Mouse (Mus musculus) hematopoietic stem cell, adult 5-6 weeks (primary cell): ENCODE data around the gene Lmntd2. TPM values are rescaled to one million over a fixed set of nuclear protein-coding genes. Genes with fewer than 3 reads are reported as not detected.
A peak's percentile ranks its signal among the peaks of the same experiment; 100 is the strongest.

Experiments
- ATAC-seq, 2 experiments: fragments of 125-278 bp in 1 of 2; replicated peaks in 1 of 2; 2 replicates each; pipeline ENCODE4 v1.8.0; 2016 to 2017; ENCODE audit warnings: inconsistent platforms in 2 of 2, mild to moderate bottlenecking in 2 of 2, moderate number of reproducible peaks in 2 of 2, low read depth in 1 of 2, moderate TSS enrichment in 1 of 2; ENCODE audit not compliant: low FRiP score in 2 of 2, poor library complexity in 2 of 2, severe bottlenecking in 2 of 2, insufficient read depth in 1 of 2, low TSS enrichment in 1 of 2
- total RNA-seq: library from RNA; stranded (forward); fragments of 172-1452, 232-1000 nt; gene quantifications from 2 replicates; pipeline ENCODE4 v1.2.3, GENCODE M21; 2017

Gene Lmntd2
- total RNA-seq, 1 experiment from 2014 or later, result not detected

DNA sequence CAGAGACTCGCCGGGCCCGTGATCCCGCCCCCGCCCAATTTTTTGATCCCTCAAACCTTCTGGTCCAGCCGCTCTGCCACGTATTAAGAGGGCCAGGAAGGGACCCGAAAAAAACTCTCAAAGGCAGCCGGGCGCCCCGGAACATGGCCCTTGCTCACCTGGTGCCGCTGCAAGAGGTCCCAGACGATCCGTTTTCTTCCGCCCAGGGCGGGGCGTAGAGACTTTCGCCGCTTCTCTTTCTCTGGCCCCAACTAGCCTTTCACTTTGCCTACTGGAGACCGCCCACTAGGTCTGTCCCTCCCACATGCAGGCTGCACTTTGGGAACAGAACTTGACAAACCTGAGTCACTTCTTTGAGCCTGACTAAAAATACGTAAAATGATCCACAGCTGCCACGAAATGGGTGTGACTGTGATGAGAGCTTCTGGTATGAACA, 45.3 kb downstream of the Lmntd2 start:
- ATAC-seq, result peak; percentile 57 to 66

DNA sequence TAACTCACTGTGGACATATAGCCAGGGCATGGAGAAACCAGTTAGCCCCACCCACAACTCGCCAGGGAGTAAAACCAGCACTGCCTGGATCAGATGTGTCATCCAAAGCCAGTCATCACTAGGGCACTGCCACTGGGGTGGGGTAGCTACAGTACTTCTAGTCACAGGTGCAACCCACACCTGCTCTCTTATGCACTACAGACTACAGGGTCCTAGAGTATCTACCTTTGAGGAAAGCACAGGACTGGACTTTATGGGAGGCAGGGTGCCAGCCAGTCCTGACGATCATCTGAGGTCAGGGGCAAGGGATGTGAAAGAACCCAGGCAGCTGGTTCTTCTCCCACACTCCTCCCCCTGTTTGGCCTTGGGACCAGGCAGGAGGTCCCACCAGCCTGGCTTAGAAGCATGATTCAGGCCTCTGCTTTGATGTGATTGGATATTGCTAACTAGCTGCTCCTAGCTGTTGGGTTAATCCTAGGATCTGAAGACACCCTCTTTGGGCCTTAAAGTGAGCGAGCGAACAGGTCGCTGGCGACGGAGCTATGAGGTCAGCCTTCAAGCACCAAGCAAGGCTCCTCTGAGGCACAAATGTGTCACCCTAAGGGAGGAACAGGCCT, 45.9 kb downstream of the Lmntd2 start:
- ATAC-seq, result no peak

DNA sequence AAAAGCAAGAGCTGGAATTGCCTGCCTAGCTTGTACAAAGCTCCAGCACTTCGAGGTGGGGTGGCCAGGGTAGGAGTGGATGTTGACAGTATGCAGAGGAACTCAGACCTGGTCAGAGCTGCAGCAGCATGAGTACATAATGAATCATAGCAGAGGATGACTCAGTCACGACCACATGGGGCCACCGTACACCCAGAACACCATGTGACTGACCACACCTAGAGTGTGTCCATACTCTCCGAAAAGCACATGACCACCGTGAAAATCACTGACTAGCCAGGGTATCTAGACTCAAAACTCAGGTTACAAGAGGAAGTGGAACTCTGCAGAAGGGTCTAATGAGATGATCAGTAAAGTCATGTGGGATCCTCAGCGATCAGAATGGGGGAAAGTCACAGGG, 49.0 kb downstream of the Lmntd2 start:
- ATAC-seq, result no peak

DNA sequence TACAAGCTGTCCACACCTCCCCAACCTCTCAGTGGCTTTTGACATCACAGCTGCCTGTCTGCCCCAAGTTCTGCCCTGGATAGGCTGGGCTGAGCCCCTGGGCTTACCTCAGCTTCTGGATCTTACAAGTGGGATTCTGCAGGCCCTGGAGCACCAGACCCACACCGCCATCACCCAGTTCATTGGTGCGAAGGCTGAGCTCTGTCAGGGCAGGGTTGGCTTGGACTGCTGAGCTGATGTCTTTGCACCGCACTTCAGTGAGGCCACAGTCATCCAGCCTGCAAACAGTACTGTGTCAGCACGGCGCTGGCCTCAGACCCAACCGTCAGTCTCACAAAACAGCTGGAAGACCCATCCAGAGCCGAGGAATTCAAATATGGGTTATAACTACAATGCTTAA, 49.5 kb downstream of the Lmntd2 start:
- ATAC-seq, result no peak

Other genes with a start within 250 kb of the Lmntd2 start
- gene Ifitm1, start 246.9 kb downstream of the Lmntd2 start, total RNA-seq, result 250 and 359 TPM in 2 replicates
- gene Ifitm3, start 203.3 kb downstream of the Lmntd2 start, total RNA-seq, result 143 and 341 TPM in 2 replicates
- 68.4 and 203 TPM in 2 replicates for gene Ifitm6, start 196.2 kb downstream of the Lmntd2 start, total RNA-seq
- gene Gm17387, start 184.9 kb downstream of the Lmntd2 start, total RNA-seq, result not detected in 2 replicates
- 4.1 and 6.6 TPM in 2 replicates for gene B4galnt4, start 153.0 kb downstream of the Lmntd2 start, total RNA-seq
- 1.2 and 2.3 TPM in 2 replicates for gene Pkp3, start 135.9 kb downstream of the Lmntd2 start, total RNA-seq
- 22.0 and 32.5 TPM in 2 replicates for gene Sigirr, start 113.5 kb downstream of the Lmntd2 start, total RNA-seq
- not detected in 2 replicates for gene Ano9, start 96.3 kb downstream of the Lmntd2 start, total RNA-seq
- gene Ptdss2, start 91.7 kb downstream of the Lmntd2 start, total RNA-seq, result 6.4 and 9.6 TPM in 2 replicates
- 34.4 and 61.9 TPM in 2 replicates for gene Rnh1, start 41.2 kb downstream of the Lmntd2 start, total RNA-seq
- 15.0 and 19.7 TPM in 2 replicates for gene Hras, start 20.1 kb downstream of the Lmntd2 start, total RNA-seq
- 0.60 and 0.75 TPM in 2 replicates for gene Lrrc56, start 19.9 kb downstream of the Lmntd2 start, total RNA-seq
- gene Rassf7, start 1.8 kb upstream of the Lmntd2 start, total RNA-seq, result 4.9 and 5.1 TPM in 2 replicates
- gene Phrf1, start 14.7 kb upstream of the Lmntd2 start, total RNA-seq, result 52.5 and 77.3 TPM in 2 replicates
- 15.4 and 26.7 TPM in 2 replicates for gene Irf7, start 52.4 kb upstream of the Lmntd2 start, total RNA-seq
- gene Cdhr5, start 62.7 kb upstream of the Lmntd2 start, total RNA-seq, result not detected in 2 replicates
- gene Sct, start 65.1 kb upstream of the Lmntd2 start, total RNA-seq, result not detected in 2 replicates
- gene Drd4, start 77.9 kb upstream of the Lmntd2 start, total RNA-seq, result not detected in 2 replicates
- gene Deaf1, start 113.6 kb upstream of the Lmntd2 start, total RNA-seq, result 18.7 and 25.8 TPM in 2 replicates
- 10.5 and 12.6 TPM in 2 replicates for gene Tmem80, start 113.7 kb upstream of the Lmntd2 start, total RNA-seq
- 4.4 and 4.7 TPM in 2 replicates for gene Eps8l2, start 124.8 kb upstream of the Lmntd2 start, total RNA-seq
- gene Taldo1, start 178.1 kb upstream of the Lmntd2 start, total RNA-seq, result 227 and 363 TPM in 2 replicates
- gene Gatd1, start 200.1 kb upstream of the Lmntd2 start, total RNA-seq, result 18.4 and 20.4 TPM in 2 replicates
- not detected in 2 replicates for gene Cend1, start 215.4 kb upstream of the Lmntd2 start, total RNA-seq
- 8.0 and 9.7 TPM in 2 replicates for gene Slc25a22, start 223.8 kb upstream of the Lmntd2 start, total RNA-seq
- gene Pidd1, start 229.9 kb upstream of the Lmntd2 start, total RNA-seq, result 6.5 and 8.5 TPM in 2 replicates
- 1,528 and 3,641 TPM in 2 replicates for gene Rplp2, start 233.3 kb upstream of the Lmntd2 start, total RNA-seq
- gene Pnpla2, start 241.1 kb upstream of the Lmntd2 start, total RNA-seq, result 15.1 and 15.5 TPM in 2 replicates
- gene Cracr2b, start 247.0 kb upstream of the Lmntd2 start, total RNA-seq, result 5.2 and 8.4 TPM in 2 replicates